Mouse (Mus musculus) bone marrow, adult 2 months (tissue): ENCODE measurements at regions not wholly inside any gene's neighbourhood (a gene's known extent, or its start where the extent isn't known, plus 50 kb on each side); places are given as distances from the start of the nearest gene placed in this dataset.

Experiments
- CTCF ChIP-seq: fragments of 200-500 bp; IDR thresholded peaks from 2 replicates; pipeline ENCODE4 v1.5.1; 2011; ENCODE audit warnings: low read length, control low read depth; ENCODE audit not compliant: control insufficient read depth, insufficient read depth
- POLR2A ChIP-seq: fragments of 200-500 bp; IDR thresholded peaks from 2 replicates; pipeline ENCODE4 v1.6.1; 2011; ENCODE audit warnings: low read depth, mild to moderate bottlenecking, control low read depth, low read length, borderline replicate concordance; ENCODE audit not compliant: control insufficient read depth

- TF ChIP-seq CTCF, result no peak
- no peak for TF ChIP-seq POLR2A
These were observed 153.6 kb upstream of the Tnp1 start for GRCm38 (mm10) chr1:73169077-73169869.
